Comparison of ENCODE assay signal across 9 mouse cellular contexts in the genomic region with DNA sequence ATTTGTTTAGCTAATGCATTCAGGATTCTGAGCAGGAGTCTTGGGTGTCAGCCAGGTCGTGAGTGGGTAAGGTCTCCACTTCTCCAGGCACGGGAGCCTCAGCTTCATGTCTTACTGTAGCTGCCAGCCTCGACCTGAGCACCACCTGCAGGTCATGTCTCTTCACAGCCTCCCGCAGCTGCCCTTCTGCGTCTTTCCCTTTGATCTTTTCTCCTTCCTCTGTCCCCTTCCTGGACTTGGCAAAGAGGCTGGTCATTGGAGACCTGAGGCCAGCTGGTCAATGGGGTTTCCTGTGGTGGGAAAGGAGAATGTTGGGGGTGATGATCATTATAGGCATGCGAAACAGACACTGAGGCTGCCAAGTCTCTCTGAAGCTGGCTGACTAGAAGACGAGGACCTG. TPM values are rescaled to one million over a fixed set of nuclear protein-coding genes. Genes with fewer than 3 reads are reported as not detected.
DNase-seq lines count a peak whose midpoint lies in the region; ATAC-seq and TF ChIP-seq lines count a peak whose summit lies in the region.
"Had no signal": no experiment of that assay in that cellular context is flagged by ENCODE, and none has a peak within 500 bp of the region (broad histone marks: within the 10 kb centered on the region; RNA-seq: fewer than 3 reads in every experiment).

No protein-coding gene starts in this region.

- no peak overlapping the region for H3K4me2 ChIP-seq in heart, postnatal 0 days (ENCODE audit: low read depth, low read length)
- H3K4me2 ChIP-seq: embryonic facial prominence, embryonic 15.5 days had no signal

- H3K27me3 ChIP-seq in heart, postnatal 0 days (ENCODE audit: control insufficient read depth, insufficient read depth, low read length) = no peaks in the 10 kb centered on the region
- no peaks in the 10 kb centered on the region for H3K27me3 ChIP-seq in splenic B cell, adult 2 months (ENCODE audit: control insufficient read depth, insufficient read depth, low read length, poor library complexity, severe bottlenecking)
- H3K27me3 ChIP-seq: embryonic facial prominence, embryonic 15.5 days had no signal

- no peak overlapping the region for H3K27ac ChIP-seq in heart, postnatal 0 days (ENCODE audit: low read depth)
- H3K27ac ChIP-seq: embryonic facial prominence, embryonic 15.5 days had no signal

- intact Hi-C loops in gastrocnemius, postnatal 14 days (cut with DNase I; ENCODE audit: low total_unique reads) = no loop called here

- no peaks in the 10 kb centered on the region for H3K9me3 ChIP-seq in heart, postnatal 0 days (replicated peaks; ENCODE audit: control insufficient read depth, low read length)
- H3K9me3 ChIP-seq: embryonic facial prominence, embryonic 15.5 days had no signal

- peak; percentile 50 for TF ChIP-seq CTCF in heart, postnatal 0 days (IDR thresholded peaks at IDR 0.05; ENCODE audit: low read depth)

- WGBS in heart, postnatal 0 days = 26% methylated on average over 7 of the region's 7 CpGs

- H3K9ac ChIP-seq in heart, postnatal 0 days (replicated peaks; ENCODE audit: low read depth, low read length) = no peak overlapping the region
- H3K9ac ChIP-seq: embryonic facial prominence, embryonic 15.5 days had no signal

- no peak for ATAC-seq in heart, postnatal 0 days (ENCODE audit: insufficient read depth, low read depth)
- no peak for ATAC-seq in erythroid progenitor cell, adult 5-6 weeks (replicated peaks; ENCODE audit: low FRiP score, poor library complexity, severe bottlenecking)

- H3K36me3 ChIP-seq in heart, postnatal 0 days (replicated peaks; ENCODE audit: control insufficient read depth, insufficient read depth, low read length) = peaks cover 26% of the 10 kb centered on the region
- peaks cover 6% of the 10 kb centered on the region; the same call in 1 of the 2 replicates for H3K36me3 ChIP-seq in splenic B cell, adult 2 months (ENCODE audit: control insufficient read depth, insufficient read depth, low read length, poor library complexity, severe bottlenecking)

- no peak overlapping the region for H3K4me3 ChIP-seq in heart, postnatal 0 days (ENCODE audit: low read depth, low read length)
- H3K4me3 ChIP-seq: embryonic facial prominence, embryonic 15.5 days had no signal

- H3K4me1 ChIP-seq in heart, postnatal 0 days (ENCODE audit: control insufficient read depth, insufficient read depth) = no peaks in the 10 kb centered on the region

- DNase-seq in heart, postnatal 0 days (ENCODE audit: low spot score) = peak; percentile 28
- no peak for DNase-seq in heart, adult 18-20 months
- peak; percentile 12 for DNase-seq in thymus, postnatal 14 days
- DNase-seq in thymus, postnatal 10 days (ENCODE audit: low spot score in 2 of 2) = no peak
- DNase-seq in gastrocnemius, postnatal 14 days = peak; percentile 26
- peak; percentile 67 for DNase-seq in splenic B cell, adult 2 months (ENCODE audit: low read depth, low spot score)
- no peak for DNase-seq in frontal cortex, postnatal 10 days (ENCODE audit: low spot score in 2 of 2)

- no peak for TF ChIP-seq EP300 in heart, postnatal 0 days (IDR thresholded peaks at IDR 0.05; ENCODE audit: low read depth)

RNA-seq across cellular contexts. Expression of a gene that starts 55.1 kb away (rescaled TPM):
- 26.9 and 28.8 TPM in 2 replicates for total RNA-seq in heart, postnatal 0 days (2014; rRNA removed; ENCODE audit: low replicate concordance)
- polyA plus RNA-seq in heart, postnatal 0 days (2015; fragmentation: Nextera tagmentation; extraction: Ambion mirVana) = 6.6 and 7.2 TPM in 2 replicates
- 10 to 100 TPM; 19.7 to 22.1 TPM for total RNA-seq in heart, adult 18-20 months (2021)
- total RNA-seq in gastrocnemius, postnatal 14 days (2021) = 10 to 100 TPM in 1 of 2 experiments, 1 to 10 TPM in 1; 9.6 to 10.4 TPM
- 1.1 and 1.7 TPM in 2 replicates for total RNA-seq in erythroid progenitor cell, adult 5-6 weeks (2015; ENCODE audit: low replicate concordance)
- 1.2 and 1.9 TPM in 2 replicates for total RNA-seq in erythroid progenitor cell, adult 5-6 weeks (2017; ENCODE audit: low replicate concordance)

Comparison
In these comparisons a context has a peak if more than half of its experiments do, and no peak if none do; other contexts are left out.
1. DNase-seq: peak in heart, postnatal 0 days (single experiment), thymus, postnatal 14 days (single experiment), gastrocnemius, postnatal 14 days (single experiment) and splenic B cell, adult 2 months (single experiment); none in heart, adult 18-20 months (0 of 2), thymus, postnatal 10 days (0 of 2) and frontal cortex, postnatal 10 days (0 of 2).